Mouse (Mus musculus): ENCODE results near the gene Mpp2.

Mpp2 gene

GRCm38 (mm10) chr11:102087931-102088898 lies at the start of gene Mpp2:
Gene Mpp2, minus strand, starts transcription at chr11:102088515.
- DNase-seq (ENCODE audit: low spot score), result no peak

GRCm38 (mm10) chr11:102137625-102138446 lies 49.5 kb upstream of the Mpp2 start:
- DNase-seq (ENCODE audit: low spot score), result no peak

GRCm38 (mm10) chr11:102134516-102134915 lies 46.2 kb upstream of the Mpp2 start:
- no peak for DNase-seq (ENCODE audit: low spot score)

DNA sequence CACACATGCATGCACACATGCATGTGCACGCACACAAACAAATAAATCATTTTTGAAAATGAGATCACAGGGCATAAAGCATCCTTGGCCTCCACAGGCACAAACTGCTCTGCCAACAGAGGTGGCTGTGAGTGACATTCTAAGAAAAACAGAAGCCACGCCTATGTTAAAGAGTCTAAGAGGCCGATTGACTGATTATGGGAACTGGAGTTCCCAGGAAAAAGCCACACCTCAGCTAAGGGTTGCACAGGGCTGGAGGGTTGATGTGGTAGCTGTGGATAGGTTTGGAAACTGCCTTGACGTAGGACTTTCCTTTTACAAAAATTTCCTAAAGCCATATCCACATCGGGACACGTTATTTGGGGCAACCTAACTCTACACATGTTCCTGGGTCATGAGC lies 29.1 kb upstream of the Mpp2 start:
- no peak for DNase-seq (ENCODE audit: low spot score)

- no peak for DNase-seq (ENCODE audit: low spot score)
Observed at GRCm38 (mm10) chr11:102116241-102116640, 27.9 kb upstream of the Mpp2 start.

GRCm38 (mm10) chr11:102111576-102111975 lies 23.3 kb upstream of the Mpp2 start:
- no peak for DNase-seq (ENCODE audit: low spot score)

DNA sequence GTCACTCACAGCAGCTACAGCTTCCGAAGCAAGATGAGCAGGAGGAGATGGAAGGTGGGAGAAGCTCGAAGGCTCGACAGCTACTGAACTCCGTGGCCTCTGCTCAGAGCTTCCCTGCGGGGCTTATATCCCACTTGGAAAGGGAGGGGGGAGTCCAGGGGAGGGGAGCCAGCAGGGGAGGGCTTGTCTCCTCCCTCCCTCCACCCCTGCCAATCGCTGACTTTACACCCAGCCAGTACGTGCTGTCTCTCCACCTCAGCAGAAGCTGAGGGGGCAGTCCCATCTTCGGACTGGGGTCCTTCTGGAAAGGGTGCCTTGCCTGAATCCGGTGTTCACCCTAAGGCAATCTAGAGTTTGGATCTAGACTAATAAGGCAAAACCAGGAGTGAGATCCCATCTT lies 19.4 kb upstream of the Mpp2 start, which contains the start of gene Pyy:
Gene Pyy, minus strand, starts transcription at position 101 of the 400 bp plus-strand sequence.
- no peak for DNase-seq (ENCODE audit: low spot score)

DNA sequence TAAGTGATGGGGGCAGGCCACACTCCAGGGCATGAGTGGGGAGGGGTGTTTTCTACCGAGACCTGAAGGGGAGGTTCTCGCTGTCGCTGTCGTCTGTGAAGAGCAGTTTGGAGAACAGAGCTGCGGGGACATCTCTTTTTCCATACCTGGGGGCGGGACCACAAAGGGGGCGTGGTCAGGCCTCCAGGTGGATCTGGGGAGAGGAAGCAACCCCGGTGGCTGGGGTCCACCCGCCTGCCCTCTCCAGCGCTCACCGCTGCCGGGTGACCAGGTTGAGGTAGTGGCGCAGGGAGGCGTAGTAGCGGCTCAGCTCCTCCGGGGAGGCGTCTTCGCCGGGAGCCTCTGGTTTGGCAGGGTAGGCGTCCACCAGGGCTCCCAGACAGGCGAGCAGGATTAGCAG lies 18.6 kb upstream of the Mpp2 start:
- DNase-seq (ENCODE audit: low spot score), result no peak

- no peak for DNase-seq (ENCODE audit: low spot score)
Observed at GRCm38 (mm10) chr11:102102485-102103258, 14.4 kb upstream of the Mpp2 start.

- DNase-seq (ENCODE audit: low spot score), result no peak
Observed at GRCm38 (mm10) chr11:102101219-102101618, 12.9 kb upstream of the Mpp2 start, which contains the start of gene Ppy. Gene Ppy, minus strand, starts transcription at chr11:102101319.

DNA sequence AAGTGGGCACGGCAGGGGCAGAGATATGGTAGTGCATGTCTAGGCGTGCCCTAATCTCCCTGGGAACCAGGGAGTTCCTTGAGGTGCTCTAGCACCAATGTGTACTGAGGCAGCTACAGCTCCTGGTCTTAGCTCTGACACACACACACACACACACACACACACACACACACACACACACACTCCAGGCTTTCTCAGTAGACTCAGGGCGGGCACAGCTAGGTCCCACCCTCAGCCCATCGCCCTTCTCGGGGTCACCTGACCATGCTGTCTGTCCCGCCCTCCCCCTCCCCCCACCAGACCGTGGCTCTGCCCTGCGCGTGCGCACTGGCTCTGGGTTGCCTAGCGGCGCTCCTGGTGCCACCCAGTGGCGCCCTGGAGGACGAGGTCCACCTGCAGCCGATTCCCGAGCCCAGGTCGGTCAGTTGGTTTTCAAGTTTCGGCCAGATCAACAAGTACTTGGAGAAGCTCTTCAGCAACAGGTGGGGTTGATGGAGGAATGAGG lies 8.6 kb upstream of the Mpp2 start:
- DNase-seq (ENCODE audit: low spot score), result no peak

DNA sequence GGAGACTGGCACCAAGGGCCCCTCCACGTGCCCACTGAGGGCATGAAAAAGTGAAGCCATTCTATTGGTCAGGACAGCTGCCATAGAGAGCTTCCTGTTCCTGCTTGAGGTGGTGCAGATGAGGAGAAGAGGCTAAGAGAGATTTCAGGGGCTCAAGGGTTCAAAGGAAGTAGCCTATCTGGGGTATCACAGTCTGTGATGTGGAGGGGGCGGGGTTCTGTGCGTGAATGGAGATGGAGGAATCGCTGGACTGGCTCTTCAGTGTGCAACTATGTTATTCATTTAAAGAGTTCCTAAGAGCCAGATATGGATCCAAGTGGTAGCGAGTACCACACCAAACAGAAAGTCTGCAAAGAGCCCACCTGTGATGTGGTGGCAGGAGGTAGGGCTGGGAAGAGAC lies 8.1 kb upstream of the Mpp2 start:
- no peak for DNase-seq (ENCODE audit: low spot score)

DNA sequence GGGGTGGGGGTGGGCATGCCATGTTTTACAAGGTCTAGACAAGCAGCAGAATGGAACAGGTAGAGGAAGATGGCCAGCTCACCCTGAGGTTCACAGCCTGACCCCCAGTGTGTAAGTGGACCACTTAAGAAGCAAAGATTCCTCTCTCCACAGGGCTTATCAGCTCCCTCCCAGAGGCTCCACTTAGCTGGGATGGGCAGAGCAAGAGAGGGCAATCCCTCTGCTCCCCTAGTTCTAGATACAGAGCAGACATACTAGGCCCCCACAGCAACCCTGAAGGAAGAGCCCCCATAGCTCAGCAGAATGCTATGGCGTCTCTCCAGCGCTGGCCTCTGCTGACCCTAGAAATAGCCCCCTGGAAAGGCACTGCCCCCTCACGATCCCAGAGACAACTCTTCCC lies 7.4 kb upstream of the Mpp2 start:
- DNase-seq (ENCODE audit: low spot score), result no peak

- no peak for DNase-seq (ENCODE audit: low spot score)
Observed at GRCm38 (mm10) chr11:102089088-102089808, 933 bp upstream of the Mpp2 start.

- DNase-seq (ENCODE audit: low spot score), result peak; percentile 63
Observed at GRCm38 (mm10) chr11:102087081-102087751, 1.1 kb downstream of the Mpp2 start.

- no peak for DNase-seq (ENCODE audit: low spot score)
Observed at GRCm38 (mm10) chr11:102086331-102086730, 2.0 kb downstream of the Mpp2 start.

- DNase-seq (ENCODE audit: low spot score), result no peak
Observed at GRCm38 (mm10) chr11:102084159-102084558, 4.2 kb downstream of the Mpp2 start.

DNA sequence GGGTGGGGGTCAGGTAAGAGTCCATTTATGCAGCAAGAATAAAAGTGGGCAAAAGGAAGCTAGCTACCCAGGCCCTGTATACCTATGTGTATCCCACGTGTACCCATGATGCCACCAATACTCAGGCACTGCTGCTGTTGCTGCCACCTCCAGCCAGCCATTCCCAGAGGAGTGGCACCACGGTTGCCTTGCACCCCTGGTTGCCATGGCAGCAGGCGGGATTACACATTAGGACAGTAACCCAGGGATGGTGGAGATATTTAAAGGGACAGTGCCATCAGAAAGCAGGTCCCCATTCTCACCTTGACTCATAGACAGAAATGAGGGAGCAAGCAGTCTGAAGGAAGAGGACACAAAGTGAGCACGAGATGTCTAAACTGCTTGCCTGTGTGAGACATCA lies 5.1 kb downstream of the Mpp2 start:
- DNase-seq (ENCODE audit: low spot score), result no peak

DNA sequence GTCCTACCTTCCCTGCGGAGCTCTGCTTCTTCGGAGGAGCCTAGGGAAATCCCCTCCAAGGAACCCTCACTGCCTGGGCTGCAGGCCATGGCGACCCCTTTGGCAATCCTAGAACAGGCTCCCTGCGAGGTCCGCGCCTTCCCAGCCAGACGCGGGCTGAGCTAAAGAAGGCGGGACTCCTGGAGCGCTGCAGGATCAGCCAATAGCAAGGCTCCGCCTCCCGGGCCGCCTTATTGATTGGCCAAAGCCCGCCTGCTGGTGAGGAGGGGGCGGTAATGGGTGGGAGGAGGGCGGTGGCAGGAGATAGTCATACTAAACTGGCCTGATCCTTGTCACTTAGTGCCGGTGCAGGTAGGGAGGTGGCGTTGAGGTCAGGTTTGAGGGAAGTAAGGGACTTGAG lies 6.0 kb downstream of the Mpp2 start:
- no peak for DNase-seq (ENCODE audit: low spot score)

DNA sequence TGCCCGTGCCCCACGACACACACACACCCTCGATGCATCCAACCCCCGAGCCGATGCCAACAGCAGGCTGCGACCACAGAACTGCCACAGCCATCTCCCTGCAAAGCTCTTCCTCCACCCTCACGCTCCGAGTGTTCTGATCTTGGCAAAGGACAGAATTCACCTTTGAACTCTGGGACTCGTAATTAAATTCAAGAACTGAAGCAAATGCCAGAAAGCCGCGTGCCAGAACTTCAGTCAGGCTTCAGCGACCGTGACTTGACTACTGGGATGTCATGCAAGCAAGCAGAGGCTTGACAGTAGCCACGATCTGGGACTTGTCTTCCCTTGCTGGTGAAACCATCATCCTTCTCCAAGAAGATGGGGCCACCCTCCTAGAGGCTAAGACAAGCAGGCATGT lies 14.6 kb downstream of the Mpp2 start:
- DNase-seq (ENCODE audit: low spot score), result no peak

DNA sequence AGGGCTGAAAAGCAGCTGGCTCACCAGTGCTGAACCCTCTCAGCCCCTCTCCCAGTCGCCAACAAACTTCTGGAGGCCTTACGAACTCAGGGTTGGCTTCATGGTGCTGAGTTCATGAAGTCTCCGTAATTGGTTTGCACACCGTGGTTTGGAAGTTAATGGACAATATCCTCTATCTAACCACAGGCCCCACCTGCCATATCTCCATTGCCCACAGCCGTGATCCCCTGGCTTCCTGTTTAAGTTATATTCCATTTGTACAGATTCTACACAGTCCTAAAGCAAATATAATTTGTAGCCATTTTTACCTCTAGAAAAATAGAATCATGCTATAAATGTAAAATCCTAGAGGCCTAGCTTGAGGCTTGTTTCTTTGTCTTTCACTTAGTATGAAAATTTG lies 15.6 kb downstream of the Mpp2 start:
- no peak for DNase-seq (ENCODE audit: low spot score)

Data from layer of hippocampus, adult 9-10 months (tissue).